Mouse (Mus musculus): ENCODE data around the gene Jph3.
A peak's percentile ranks its signal among the peaks of the same experiment; 100 is the strongest.

Jph3 gene

GRCm38 (mm10) chr8:121730170-121730569, 747 bp downstream of the Jph3 start:
- DNase-seq (ENCODE audit: low read depth): no peak

- DNase-seq (ENCODE audit: low read depth): no peak
Observed at GRCm38 (mm10) chr8:121730646-121731045, 1.2 kb downstream of the Jph3 start.

GRCm38 (mm10) chr8:121731060-121731459, 1.6 kb downstream of the Jph3 start:
- DNase-seq (ENCODE audit: low read depth): no peak

- no peak for DNase-seq (ENCODE audit: low read depth)
Observed at GRCm38 (mm10) chr8:121731471-121732333, 2.3 kb downstream of the Jph3 start.

GRCm38 (mm10) chr8:121732334-121732665, 2.9 kb downstream of the Jph3 start:
- no peak for DNase-seq (ENCODE audit: low read depth)

GRCm38 (mm10) chr8:121734262-121734661, 4.8 kb downstream of the Jph3 start:
- DNase-seq (ENCODE audit: low read depth): no peak

- DNase-seq (ENCODE audit: low read depth): peak; percentile 58
Observed at GRCm38 (mm10) chr8:121736236-121736635, 6.8 kb downstream of the Jph3 start.

GRCm38 (mm10) chr8:121740721-121741120, 11.3 kb downstream of the Jph3 start:
- DNase-seq (ENCODE audit: low read depth): no peak

- no peak for DNase-seq (ENCODE audit: low read depth)
Observed at GRCm38 (mm10) chr8:121749501-121749900, 20.1 kb downstream of the Jph3 start.

GRCm38 (mm10) chr8:121750512-121750911, 21.1 kb downstream of the Jph3 start:
- DNase-seq (ENCODE audit: low read depth): peak; percentile 48

GRCm38 (mm10) chr8:121751407-121751806, 22.0 kb downstream of the Jph3 start:
- DNase-seq (ENCODE audit: low read depth): peak; percentile 86

GRCm38 (mm10) chr8:121758470-121758869, 29.0 kb downstream of the Jph3 start:
- no peak for DNase-seq (ENCODE audit: low read depth)

GRCm38 (mm10) chr8:121760484-121760883, 31.1 kb downstream of the Jph3 start:
- no peak for DNase-seq (ENCODE audit: low read depth)

- DNase-seq (ENCODE audit: low read depth): peak; percentile 58
Observed at GRCm38 (mm10) chr8:121761480-121761879, 32.1 kb downstream of the Jph3 start.

GRCm38 (mm10) chr8:121762999-121763699, 33.7 kb downstream of the Jph3 start:
- no peak for DNase-seq (ENCODE audit: low read depth)

GRCm38 (mm10) chr8:121763700-121764013, 34.2 kb downstream of the Jph3 start:
- DNase-seq (ENCODE audit: low read depth): no peak

GRCm38 (mm10) chr8:121765594-121766138, 36.2 kb downstream of the Jph3 start:
- no peak for DNase-seq (ENCODE audit: low read depth)

- no peak for DNase-seq (ENCODE audit: low read depth)
Observed at GRCm38 (mm10) chr8:121769095-121769494, 39.7 kb downstream of the Jph3 start.

- DNase-seq (ENCODE audit: low read depth): no peak
Observed at GRCm38 (mm10) chr8:121769621-121770020, 40.2 kb downstream of the Jph3 start.

- DNase-seq (ENCODE audit: low read depth): no peak
Observed at GRCm38 (mm10) chr8:121770845-121771752, 41.7 kb downstream of the Jph3 start.

- DNase-seq (ENCODE audit: low read depth): no peak
Observed at GRCm38 (mm10) chr8:121773876-121774275, 44.5 kb downstream of the Jph3 start.

- DNase-seq (ENCODE audit: low read depth): no peak
Observed at GRCm38 (mm10) chr8:121782493-121782892, 53.1 kb downstream of the Jph3 start.

Data from 416B (cell line).